Mouse (Mus musculus): ENCODE data around the gene Plk3. TPM values are rescaled to one million over a fixed set of nuclear protein-coding genes. Genes with fewer than 3 reads are reported as not detected.

Gene Plk3
- polyA plus RNA-seq, 1 experiment from 2014 or later, result 4.0 TPM

DNA sequence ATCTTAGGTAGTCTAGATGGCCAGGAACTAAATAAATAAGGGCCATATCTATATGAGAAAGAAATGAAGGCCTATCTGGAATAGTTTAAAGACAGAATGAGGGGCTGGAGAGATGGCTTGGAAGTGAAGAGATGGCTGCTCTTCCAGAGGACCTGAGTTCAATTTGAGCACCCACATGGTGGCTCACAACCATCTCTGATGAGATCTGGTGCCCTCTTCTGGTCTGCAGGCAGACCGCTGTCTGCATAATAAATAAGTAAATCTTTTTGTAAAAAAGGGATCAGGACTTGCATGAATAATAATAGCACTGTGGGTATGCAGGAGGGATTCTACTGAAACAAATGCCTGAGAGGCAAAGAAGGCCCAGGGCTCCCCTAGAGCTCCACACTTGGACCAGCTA is 20.5 kb downstream of the Plk3 start:
- H3K27ac ChIP-seq (ENCODE audit: low read length), result no peak overlapping the region
- no peak for ATAC-seq
- no peaks in the 10 kb centered on the region for H3K4me1 ChIP-seq (ENCODE audit: insufficient read depth, low read depth, low read length)
- H3K36me3 ChIP-seq (ENCODE audit: insufficient read depth, low read length), result no peaks in the 10 kb centered on the region
- H3K4me3 ChIP-seq (ENCODE audit: low read depth, low read length), result no peak overlapping the region
- H3K27me3 ChIP-seq (replicated peaks; ENCODE audit: insufficient read depth, low read length), result no peaks in the 10 kb centered on the region
- no peak for DNase-seq (ENCODE audit: low spot score)
- TF ChIP-seq CTCF (IDR thresholded peaks at IDR 0.05) (no peak), EP300 (IDR thresholded peaks at IDR 0.05) (no peak)
- 94% methylated on average over 1 of the region's 1 CpGs for WGBS
- no peaks in the 10 kb centered on the region for H3K9me3 ChIP-seq (ENCODE audit: low read length)
- no peak overlapping the region for H3K9ac ChIP-seq (replicated peaks; ENCODE audit: low read depth)
- no peak overlapping the region for H3K4me2 ChIP-seq (replicated peaks; ENCODE audit: low read depth, low read length)

- TF ChIP-seq EP300 (IDR thresholded peaks at IDR 0.05) (no peak), CTCF (IDR thresholded peaks at IDR 0.05) (no peak)
- no peaks in the 10 kb centered on the region for H3K27me3 ChIP-seq (replicated peaks; ENCODE audit: insufficient read depth, low read length)
- no peaks in the 10 kb centered on the region for H3K9me3 ChIP-seq (ENCODE audit: low read length)
- no peak overlapping the region for H3K9ac ChIP-seq (replicated peaks; ENCODE audit: low read depth)
- DNase-seq (ENCODE audit: low spot score), result no peak
- no peak overlapping the region for H3K4me2 ChIP-seq (replicated peaks; ENCODE audit: low read depth, low read length)
- H3K4me3 ChIP-seq (ENCODE audit: low read depth, low read length), result no peak overlapping the region
- no peak overlapping the region for H3K27ac ChIP-seq (ENCODE audit: low read length)
- ATAC-seq, result no peak
- no peaks in the 10 kb centered on the region for H3K4me1 ChIP-seq (ENCODE audit: insufficient read depth, low read depth, low read length)
- H3K36me3 ChIP-seq (ENCODE audit: insufficient read depth, low read length), result no peaks in the 10 kb centered on the region
- 90% methylated on average over 11 of the region's 11 CpGs for WGBS
These were observed 22.8 kb downstream of the Plk3 start for GRCm38 (mm10) chr4:117110985-117111384.

DNA sequence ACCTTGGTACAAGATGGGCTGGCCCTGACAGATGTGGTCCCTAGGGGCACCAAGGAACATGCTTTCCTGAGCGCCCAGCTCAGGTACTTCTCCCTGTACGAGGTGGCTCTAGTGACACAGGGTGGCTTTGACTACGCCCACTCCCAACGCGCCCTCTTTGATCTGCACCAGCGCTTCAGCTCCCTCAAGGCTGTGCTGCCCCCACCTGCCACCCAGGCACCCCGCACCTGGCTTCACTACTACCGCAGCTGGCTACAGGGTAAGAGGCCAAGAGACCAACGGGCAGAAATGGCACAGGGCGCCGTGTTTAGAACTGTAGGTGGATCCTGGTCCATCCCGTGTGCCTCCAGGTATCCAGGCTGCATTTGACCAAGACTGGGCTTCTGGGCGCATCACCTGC is 23.5 kb downstream of the Plk3 start:
- no peak for TF ChIP-seq EP300 (IDR thresholded peaks at IDR 0.05)

DNA sequence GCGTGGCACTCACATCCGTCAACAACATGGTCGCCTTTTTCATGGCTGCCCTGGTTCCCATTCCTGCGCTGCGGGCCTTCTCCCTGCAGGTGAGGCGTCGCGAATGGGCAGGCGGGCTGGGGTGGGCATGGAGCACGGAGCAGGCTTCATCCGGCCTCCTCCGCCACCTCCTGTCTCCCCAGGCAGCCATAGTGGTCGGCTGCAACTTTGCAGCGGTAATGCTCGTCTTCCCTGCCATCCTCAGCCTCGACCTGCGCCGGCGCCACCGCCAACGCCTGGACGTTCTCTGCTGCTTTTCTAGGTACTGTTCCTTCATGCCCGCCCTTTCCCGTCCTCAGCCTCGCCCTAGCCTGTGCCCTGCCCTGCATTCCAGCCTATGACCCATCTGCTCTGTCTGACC is 24.4 kb downstream of the Plk3 start:
- Histone ChIP-seq H3K27ac (ENCODE audit: low read length) (no peak overlapping the region), H3K9me3 (ENCODE audit: low read length) (no peaks in the 10 kb centered on the region), H3K9ac (replicated peaks; ENCODE audit: low read depth) (no peak overlapping the region), H3K27me3 (replicated peaks; ENCODE audit: insufficient read depth, low read length) (no peaks in the 10 kb centered on the region), H3K4me2 (replicated peaks; ENCODE audit: low read depth, low read length) (no peak overlapping the region), H3K36me3 (ENCODE audit: insufficient read depth, low read length) (no peaks in the 10 kb centered on the region), H3K4me1 (ENCODE audit: insufficient read depth, low read depth, low read length) (no peaks in the 10 kb centered on the region), H3K4me3 (ENCODE audit: low read depth, low read length) (no peak overlapping the region)
- WGBS, result 90% methylated on average over 25 of the region's 25 CpGs
- TF ChIP-seq CTCF (IDR thresholded peaks at IDR 0.05) (no peak), EP300 (IDR thresholded peaks at IDR 0.05) (no peak)
- DNase-seq (ENCODE audit: low spot score) (no peak), ATAC-seq (no peak)

More for the DNA sequence above, 23.5 kb downstream of the Plk3 start:
- DNase-seq (ENCODE audit: low spot score) (no peak), ATAC-seq (no peak)
- no peaks in the 10 kb centered on the region for H3K36me3 ChIP-seq (ENCODE audit: insufficient read depth, low read length)
- H3K9me3 ChIP-seq (ENCODE audit: low read length), result no peaks in the 10 kb centered on the region
- H3K4me1 ChIP-seq (ENCODE audit: insufficient read depth, low read depth, low read length), result no peaks in the 10 kb centered on the region
- H3K27me3 ChIP-seq (replicated peaks; ENCODE audit: insufficient read depth, low read length), result no peaks in the 10 kb centered on the region
- no peak overlapping the region for H3K9ac ChIP-seq (replicated peaks; ENCODE audit: low read depth)
- 92% methylated on average over 13 of the region's 13 CpGs for WGBS
- H3K4me3 ChIP-seq (ENCODE audit: low read depth, low read length), result no peak overlapping the region
- H3K4me2 ChIP-seq (replicated peaks; ENCODE audit: low read depth, low read length), result no peak overlapping the region
- H3K27ac ChIP-seq (ENCODE audit: low read length), result no peak overlapping the region

DNA sequence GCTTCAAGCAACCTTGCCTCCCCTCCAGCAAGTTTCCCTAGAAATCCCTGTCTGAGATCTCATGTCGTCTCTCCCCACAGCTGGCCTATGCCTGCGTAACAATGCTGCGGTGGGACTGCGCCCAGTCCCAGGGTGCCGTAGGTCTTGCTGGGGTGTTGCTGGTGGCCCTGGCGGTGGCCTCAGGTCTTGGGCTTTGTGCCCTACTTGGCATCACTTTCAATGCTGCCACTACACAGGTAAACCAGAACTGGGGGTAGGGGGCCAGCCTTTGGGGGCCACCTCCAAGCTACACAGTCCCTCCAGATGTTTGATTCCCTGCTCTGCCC is 25.3 kb downstream of the Plk3 start:
- ATAC-seq, result no peak

DNA sequence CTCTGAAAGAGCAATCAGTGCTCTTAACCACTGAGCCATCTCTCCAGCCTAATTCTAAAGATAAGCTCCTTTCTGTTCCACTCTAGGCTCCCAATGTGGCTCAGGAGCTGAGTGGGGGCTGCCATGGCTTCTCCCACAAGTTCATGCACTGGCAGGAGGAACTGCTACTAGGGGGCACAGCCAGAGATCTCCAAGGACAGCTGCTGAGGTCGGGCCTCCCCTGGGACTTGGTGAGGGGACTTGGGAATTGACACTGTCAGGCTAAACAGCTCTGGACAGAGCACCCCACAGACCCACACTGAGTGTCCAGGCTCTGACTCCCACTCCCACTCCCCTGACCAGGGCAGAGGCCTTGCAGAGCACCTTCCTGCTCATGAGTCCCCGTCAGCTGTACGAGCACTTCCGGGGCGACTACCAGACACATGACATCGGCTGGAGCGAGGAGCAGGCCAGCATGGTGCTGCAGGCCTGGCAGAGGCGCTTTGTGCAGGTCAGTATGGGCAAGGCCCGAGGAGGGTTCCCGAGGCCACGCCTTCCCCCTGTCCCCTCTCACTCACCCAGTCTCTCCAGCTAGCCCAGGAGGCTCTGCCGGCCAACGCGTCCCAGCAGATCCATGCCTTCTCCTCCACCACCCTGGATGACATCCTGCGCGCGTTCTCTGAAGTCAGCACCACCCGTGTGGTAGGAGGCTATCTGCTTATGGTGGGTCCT is 25.8 kb downstream of the Plk3 start:
- no peak overlapping the region for H3K9ac ChIP-seq (replicated peaks; ENCODE audit: low read depth)
- no peak overlapping the region for H3K4me3 ChIP-seq (ENCODE audit: low read depth, low read length)
- no peak overlapping the region for H3K27ac ChIP-seq (ENCODE audit: low read length)
- H3K4me2 ChIP-seq (replicated peaks; ENCODE audit: low read depth, low read length), result no peak overlapping the region
- TF ChIP-seq CTCF (IDR thresholded peaks at IDR 0.05) (no peak), EP300 (IDR thresholded peaks at IDR 0.05) (no peak)
- H3K36me3 ChIP-seq (ENCODE audit: insufficient read depth, low read length), result no peaks in the 10 kb centered on the region
- DNase-seq (ENCODE audit: low spot score) (no peak), ATAC-seq (no peak)
- H3K4me1 ChIP-seq (ENCODE audit: insufficient read depth, low read depth, low read length), result no peaks in the 10 kb centered on the region
- 89% methylated on average over 18 of the region's 18 CpGs for WGBS
- H3K27me3 ChIP-seq (replicated peaks; ENCODE audit: insufficient read depth, low read length), result no peaks in the 10 kb centered on the region
- no peaks in the 10 kb centered on the region for H3K9me3 ChIP-seq (ENCODE audit: low read length)

More for the DNA sequence above, 25.3 kb downstream of the Plk3 start:
- Histone ChIP-seq H3K4me2 (replicated peaks; ENCODE audit: low read depth, low read length) (no peak overlapping the region), H3K9ac (replicated peaks; ENCODE audit: low read depth) (no peak overlapping the region), H3K4me3 (ENCODE audit: low read depth, low read length) (no peak overlapping the region), H3K27me3 (replicated peaks; ENCODE audit: insufficient read depth, low read length) (no peaks in the 10 kb centered on the region), H3K36me3 (ENCODE audit: insufficient read depth, low read length) (no peaks in the 10 kb centered on the region), H3K27ac (ENCODE audit: low read length) (no peak overlapping the region), H3K9me3 (ENCODE audit: low read length) (no peaks in the 10 kb centered on the region), H3K4me1 (ENCODE audit: insufficient read depth, low read depth, low read length) (no peaks in the 10 kb centered on the region)
- no peak for DNase-seq (ENCODE audit: low spot score)
- TF ChIP-seq EP300 (IDR thresholded peaks at IDR 0.05) (no peak), CTCF (IDR thresholded peaks at IDR 0.05) (no peak)
- 97% methylated on average over 6 of the region's 6 CpGs for WGBS

GRCm38 (mm10) chr4:117105127-117105526 is 28.6 kb downstream of the Plk3 start:
- Histone ChIP-seq H3K27ac (ENCODE audit: low read length) (no peak overlapping the region), H3K9ac (replicated peaks; ENCODE audit: low read depth) (no peak overlapping the region), H3K4me2 (replicated peaks; ENCODE audit: low read depth, low read length) (no peak overlapping the region), H3K4me3 (ENCODE audit: low read depth, low read length) (no peak overlapping the region), H3K27me3 (replicated peaks; ENCODE audit: insufficient read depth, low read length) (no peaks in the 10 kb centered on the region), H3K36me3 (ENCODE audit: insufficient read depth, low read length) (no peaks in the 10 kb centered on the region), H3K4me1 (ENCODE audit: insufficient read depth, low read depth, low read length) (no peaks in the 10 kb centered on the region), H3K9me3 (ENCODE audit: low read length) (no peaks in the 10 kb centered on the region)
- ATAC-seq (no peak), DNase-seq (ENCODE audit: low spot score) (no peak)
- WGBS, result 42% methylated on average over 10 of the region's 10 CpGs
- TF ChIP-seq EP300 (IDR thresholded peaks at IDR 0.05), result no peak
- no peak for TF ChIP-seq CTCF (IDR thresholded peaks at IDR 0.05)

Data from lung, postnatal 0 days (tissue).